Mouse (Mus musculus) cerebellum, adult (tissue): ENCODE results near the gene Tsr1.

ENCODE experiments used
- ATAC-seq: cut with Nextera tagmentation; 2 replicates; pipeline ENCODE4 v1.9.2; 2017; ENCODE audit warnings: mild to moderate bottlenecking, moderate library complexity, mixed read lengths; ENCODE audit not compliant: insufficient number of reproducible peaks, low FRiP score, low TSS enrichment

The Tsr1 gene

DNA sequence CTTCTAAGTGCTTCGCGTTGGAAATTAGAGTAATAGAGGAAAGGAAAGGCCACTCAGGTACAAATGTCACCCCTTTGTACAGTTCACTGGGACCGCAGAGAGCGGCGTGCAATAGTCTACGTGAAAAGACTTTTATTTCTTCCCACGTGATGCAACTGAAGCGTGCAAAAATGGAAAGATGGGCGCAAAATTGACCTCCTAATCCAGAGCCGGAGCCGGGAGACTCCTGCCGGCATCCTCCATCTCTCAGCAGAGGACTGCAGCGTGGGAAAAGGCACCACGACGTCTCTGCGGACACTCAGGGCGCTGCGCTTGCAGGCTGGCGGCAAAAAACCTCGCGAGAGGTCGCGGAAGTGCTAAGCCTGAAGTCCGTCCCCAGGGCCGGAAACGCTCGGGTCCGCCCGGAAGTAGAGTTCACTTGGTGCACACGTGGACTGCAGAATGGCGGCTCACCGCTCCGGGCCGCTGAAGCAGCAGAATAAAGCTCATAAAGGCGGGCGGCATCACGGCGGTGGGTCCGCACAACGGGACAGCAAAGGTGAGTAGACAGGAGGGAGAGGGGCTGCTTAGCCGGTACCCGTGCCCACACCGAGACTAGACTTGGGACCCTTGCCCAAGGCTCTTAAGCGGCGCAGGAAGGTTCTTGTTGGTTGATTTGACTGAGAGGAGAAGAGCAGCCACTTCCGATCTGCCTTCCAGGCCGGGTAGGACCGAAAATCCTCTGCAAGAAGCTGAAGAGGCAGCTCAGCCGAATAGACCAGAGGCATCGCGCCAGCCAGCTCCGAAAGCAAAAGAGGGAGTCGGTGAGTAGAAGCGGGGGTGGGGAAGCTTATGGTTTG, at the start of gene Tsr1:
Gene Tsr1 (plus strand): TSS at position 394 of the 839 bp plus-strand sequence.
- ATAC-seq, result peak; percentile 87; the same call in 1 of the 2 replicates

DNA sequence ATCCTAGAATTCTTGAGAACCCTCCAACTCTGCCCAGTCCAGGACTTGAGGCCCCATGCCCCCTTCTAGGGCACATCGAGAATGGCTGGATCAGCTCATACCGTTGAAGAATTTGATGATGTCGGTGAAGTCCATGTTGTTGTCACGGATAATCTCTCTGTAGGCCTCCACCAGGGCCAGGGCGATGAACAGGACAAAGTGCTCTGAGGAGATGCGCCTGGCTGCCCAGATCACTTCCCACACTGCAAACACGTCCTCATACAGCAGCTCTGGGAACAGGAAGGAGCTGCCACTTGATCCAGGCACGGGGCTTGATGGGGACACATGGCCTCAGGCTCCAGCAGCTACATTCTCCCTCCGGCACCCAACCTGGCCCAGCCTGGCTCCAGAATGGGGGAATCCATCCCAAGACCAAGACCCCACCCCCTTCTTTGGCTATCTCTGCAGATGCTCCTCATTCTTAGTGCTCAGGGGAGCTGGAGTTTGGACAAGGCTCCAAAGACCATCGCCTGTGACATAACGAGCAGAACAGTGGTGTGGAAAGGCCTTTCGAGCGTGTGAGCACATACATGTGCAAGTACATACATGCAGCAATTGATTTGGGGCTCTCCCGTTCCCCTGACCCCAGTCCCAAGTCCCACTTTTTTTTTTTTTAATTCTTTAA, 46.7 kb upstream of the Tsr1 start:
- ATAC-seq, result no peak

GRCm38 (mm10) chr11:74857756-74858155, 40.1 kb upstream of the Tsr1 start:
- no peak for ATAC-seq

DNA sequence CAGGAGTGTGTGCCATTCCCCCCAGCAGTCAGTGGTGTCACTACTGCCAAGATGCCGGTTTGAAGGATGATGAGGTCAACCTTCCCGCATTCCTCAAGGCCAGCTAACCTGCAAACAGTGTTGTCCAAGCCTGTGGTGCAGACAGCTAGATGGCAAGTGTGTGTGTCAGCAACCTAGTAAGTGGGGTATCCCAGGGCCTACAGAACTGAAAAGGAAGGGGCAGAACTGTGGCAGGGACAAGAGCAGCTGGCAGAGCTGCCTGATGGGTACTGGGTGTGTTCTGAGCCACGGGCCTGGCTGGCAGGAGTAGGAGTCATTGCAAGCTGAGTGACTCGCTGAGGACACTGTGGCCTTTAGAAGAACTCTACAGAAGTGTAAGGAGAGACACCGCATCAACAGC, 35.7 kb upstream of the Tsr1 start:
- no peak for ATAC-seq

GRCm38 (mm10) chr11:74863471-74863870, 34.4 kb upstream of the Tsr1 start:
- ATAC-seq, result no peak

GRCm38 (mm10) chr11:74864421-74864820, 33.5 kb upstream of the Tsr1 start:
- no peak for ATAC-seq

GRCm38 (mm10) chr11:74865252-74865651, 32.6 kb upstream of the Tsr1 start:
- ATAC-seq, result no peak

- peak; percentile 60 for ATAC-seq
These were observed 31.2 kb upstream of the Tsr1 start for GRCm38 (mm10) chr11:74866640-74867039.

GRCm38 (mm10) chr11:74867181-74867580, 30.7 kb upstream of the Tsr1 start:
- ATAC-seq, result peak; percentile 70

GRCm38 (mm10) chr11:74868046-74868760, 29.7 kb upstream of the Tsr1 start:
- no peak for ATAC-seq

DNA sequence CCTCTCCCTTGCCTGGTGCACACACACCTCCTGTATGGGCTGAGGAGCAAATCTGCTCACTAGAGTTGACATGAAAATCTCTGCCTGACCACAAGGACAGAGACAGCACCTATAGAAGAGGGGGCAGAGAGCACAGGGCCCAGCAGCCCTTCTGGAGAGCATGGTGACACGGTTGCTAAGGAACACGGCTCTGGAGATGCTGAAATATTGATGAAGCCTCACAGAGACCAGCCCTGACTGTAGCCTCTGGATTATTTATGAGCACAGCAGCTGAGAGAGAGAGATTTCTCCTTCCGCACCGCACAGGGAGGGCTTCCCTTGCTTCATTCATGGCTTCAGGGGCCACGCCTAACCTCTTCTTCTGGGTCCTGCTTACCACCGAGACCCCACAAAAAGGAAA, 28.3 kb upstream of the Tsr1 start:
- no peak for ATAC-seq

DNA sequence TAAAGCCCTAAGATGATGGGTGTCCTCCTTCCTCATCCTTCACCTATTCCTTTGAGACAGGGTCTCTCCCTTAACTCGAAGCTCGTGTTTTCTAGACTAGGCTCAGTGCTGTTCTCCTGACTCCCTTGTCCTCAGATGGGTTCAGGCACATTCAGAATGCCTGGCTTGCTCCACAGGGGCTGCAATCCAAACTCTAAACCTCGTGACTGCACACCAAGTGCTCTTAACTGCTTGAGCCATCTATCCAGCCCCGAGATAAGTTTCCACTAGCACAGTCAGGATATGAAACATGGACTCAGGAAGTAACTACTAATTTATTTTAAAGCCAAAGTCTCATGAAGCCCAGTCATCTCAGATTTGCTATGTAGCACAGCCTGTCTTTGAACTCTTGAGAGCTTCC, 27.3 kb upstream of the Tsr1 start:
- ATAC-seq, result no peak

DNA sequence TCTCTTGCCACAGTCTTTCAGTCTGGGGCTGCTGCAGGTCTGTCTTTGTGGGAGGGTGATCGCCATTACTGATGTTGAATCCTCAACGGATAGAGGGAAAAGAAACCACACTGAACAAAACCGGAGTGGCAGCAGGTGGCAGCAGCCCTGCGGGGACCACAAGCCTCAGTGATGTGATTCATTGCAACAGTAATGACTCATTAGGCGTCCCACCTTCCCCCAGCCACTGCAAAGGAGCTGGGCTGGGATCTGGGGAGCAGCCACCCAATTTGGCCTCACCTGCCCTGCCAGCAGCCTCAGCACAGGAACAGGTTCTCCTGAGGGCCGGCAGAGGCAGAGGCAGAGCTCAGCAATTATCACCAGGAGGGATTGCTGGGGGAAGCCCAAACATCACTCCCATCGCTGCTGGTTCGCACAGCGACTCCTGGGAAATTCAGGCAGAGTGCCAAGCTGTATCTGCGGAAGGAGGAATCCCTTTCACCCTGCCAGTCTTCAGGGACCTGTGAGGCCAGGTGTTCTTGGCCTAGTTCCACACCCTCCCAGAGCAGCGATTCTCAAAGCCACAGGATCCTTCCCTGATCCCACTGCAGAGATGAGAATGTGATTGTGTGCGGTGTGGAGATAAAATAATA, 26.8 kb upstream of the Tsr1 start:
- ATAC-seq, result no peak

GRCm38 (mm10) chr11:74874630-74875029, 23.2 kb upstream of the Tsr1 start:
- ATAC-seq, result peak; percentile 79

GRCm38 (mm10) chr11:74876801-74877200, 21.1 kb upstream of the Tsr1 start:
- peak; percentile 58; the same call in 1 of the 2 replicates for ATAC-seq

- ATAC-seq, result no peak
These were observed 16.9 kb upstream of the Tsr1 start for GRCm38 (mm10) chr11:74880999-74881398.

DNA sequence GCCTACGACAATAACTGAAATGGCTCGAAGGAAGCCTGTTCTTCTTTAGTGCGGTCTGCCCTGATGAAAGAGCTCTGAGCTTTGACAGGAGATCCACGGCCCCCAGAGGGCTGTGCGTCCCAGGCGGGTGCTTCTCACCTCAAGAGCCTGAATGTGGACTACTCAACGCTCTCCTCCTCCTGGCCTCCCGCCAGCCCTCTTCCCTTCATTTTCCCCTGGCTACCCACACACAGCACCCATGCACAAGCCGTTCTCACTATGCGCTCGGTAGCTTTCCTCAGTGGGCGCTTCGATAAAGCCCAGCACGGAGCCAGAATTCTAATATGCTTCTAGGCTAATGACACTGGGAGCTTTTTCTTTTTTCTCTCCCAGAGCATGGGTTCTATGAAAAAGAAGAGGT, 15.9 kb upstream of the Tsr1 start:
- no peak for ATAC-seq

DNA sequence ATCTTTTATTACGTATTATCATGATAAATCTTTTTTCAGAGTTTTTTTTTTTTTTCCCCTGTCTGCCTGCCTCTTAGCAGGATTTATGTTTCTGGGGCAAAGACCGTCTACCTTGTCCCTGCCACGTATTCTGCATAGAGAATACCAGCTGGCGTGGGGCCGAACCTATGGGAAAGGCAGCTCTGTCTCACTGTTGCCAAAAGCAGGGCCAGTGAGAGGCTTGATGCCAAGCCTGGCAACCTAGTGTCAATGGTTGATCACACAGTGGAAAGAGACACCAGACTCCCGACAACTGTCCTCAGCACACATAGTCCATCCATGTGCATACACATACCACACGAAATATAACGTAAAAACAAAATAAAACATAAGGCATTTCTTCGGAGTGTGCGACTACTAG, 14.8 kb upstream of the Tsr1 start:
- peak; percentile 56; the same call in 1 of the 2 replicates for ATAC-seq

- no peak for ATAC-seq
These were observed 3.3 kb upstream of the Tsr1 start for GRCm38 (mm10) chr11:74894619-74895018.
